Mouse (Mus musculus): ENCODE data around the gene Ncoa6. TPM values are rescaled to one million over a fixed set of nuclear protein-coding genes. Genes with fewer than 3 reads are reported as not detected.

Ncoa6 gene
- polyA plus RNA-seq, 1 experiment from 2014 or later, result 11.5 TPM

DNA sequence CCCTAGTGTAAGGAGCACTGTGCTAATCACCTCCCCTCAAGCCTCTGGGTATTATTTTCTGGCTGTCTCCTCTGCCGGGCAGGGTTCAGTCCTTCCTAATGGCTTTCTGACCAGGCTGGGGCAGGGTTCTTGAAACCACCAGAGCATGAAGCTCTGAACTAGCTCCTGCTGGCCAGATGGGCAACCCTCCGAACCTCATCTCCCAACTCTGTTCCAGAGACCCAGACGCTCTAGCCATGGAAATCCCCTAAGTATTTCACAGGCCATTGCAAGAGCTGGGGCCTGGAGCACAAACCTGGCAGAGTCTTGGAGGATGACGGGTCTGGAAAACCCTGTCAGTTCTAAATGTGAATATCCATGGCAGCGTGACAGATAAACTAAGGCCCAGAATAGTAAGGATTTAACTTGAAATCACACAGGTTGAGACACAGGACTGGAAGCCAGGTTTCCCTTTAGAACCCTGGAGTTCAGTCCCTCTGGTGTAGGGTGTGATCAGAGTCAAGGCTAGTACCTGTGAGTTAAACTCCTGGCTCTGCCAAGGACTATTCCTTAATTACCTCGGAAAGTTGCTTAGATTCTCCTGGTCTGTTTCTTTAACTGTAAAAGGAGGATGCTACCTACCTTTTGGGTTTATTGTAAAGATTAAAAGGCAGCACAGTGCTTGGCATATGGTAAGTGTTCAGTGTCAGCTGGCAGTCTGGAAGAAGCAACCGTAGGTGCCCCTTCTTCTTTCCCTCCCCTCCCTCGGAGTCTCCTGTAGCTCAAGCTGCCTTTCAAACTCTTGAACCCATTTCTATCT is 93.2 kb downstream of the Ncoa6 start, which contains the start of gene Trp53inp2:
Gene Trp53inp2 (plus strand): TSS at position 799 of the 799 bp plus-strand sequence.
- Histone ChIP-seq H3K4me1 (ENCODE audit: control insufficient read depth, insufficient read depth, low read length) (peaks cover 11% of the 10 kb centered on the region; the same call in 1 of the 2 replicates), H3K4me3 (ENCODE audit: low read length) (peak within 1 kb of the TSS; percentile 89), H3K27ac (ENCODE audit: low read length) (peak within 1 kb of the TSS; percentile 99), H3K9me3 (ENCODE audit: control insufficient read depth, low read length) (no peaks in the 10 kb centered on the region), H3K36me3 (ENCODE audit: control insufficient read depth, insufficient read depth, low read length) (no peaks in the 10 kb centered on the region), H3K27me3 (replicated peaks; ENCODE audit: control insufficient read depth, insufficient read depth, low read length) (no peaks in the 10 kb centered on the region), H3K4me2 (ENCODE audit: low read depth, low read length) (peak within 1 kb of the TSS; percentile 95), H3K9ac (ENCODE audit: low read depth, low read length) (peak within 1 kb of the TSS; percentile 93)
- WGBS, result 51% methylated on average over 8 of the region's 8 CpGs
- ATAC-seq, result no peak

DNA sequence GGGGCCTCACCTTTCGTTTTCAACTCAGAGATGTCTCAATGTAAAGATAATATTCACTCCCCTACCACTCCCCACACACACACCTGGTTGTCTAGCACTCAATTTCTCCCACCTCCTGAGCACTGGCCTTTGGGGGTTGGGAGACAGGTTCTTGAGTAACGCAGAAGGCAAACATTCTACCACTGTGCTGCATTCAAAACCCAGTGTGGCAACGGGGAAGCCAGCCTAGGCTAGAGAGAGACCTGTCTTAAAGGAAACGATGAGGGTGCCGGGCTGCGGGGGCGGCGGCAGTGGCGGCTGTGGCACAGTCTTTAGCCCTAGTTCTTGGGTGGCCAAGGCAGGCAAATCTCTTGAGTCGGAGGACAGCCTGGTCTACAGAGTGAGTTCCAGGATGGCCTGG is 97.5 kb downstream of the Ncoa6 start:
- Histone ChIP-seq H3K9ac (ENCODE audit: low read depth, low read length) (no peak overlapping the region), H3K4me2 (ENCODE audit: low read depth, low read length) (no peak overlapping the region), H3K27ac (ENCODE audit: low read length) (no peak overlapping the region), H3K36me3 (ENCODE audit: control insufficient read depth, insufficient read depth, low read length) (no peaks in the 10 kb centered on the region), H3K4me1 (ENCODE audit: control insufficient read depth, insufficient read depth, low read length) (peaks cover 4% of the 10 kb centered on the region; the same call in 1 of the 2 replicates), H3K4me3 (ENCODE audit: low read length) (no peak overlapping the region), H3K27me3 (replicated peaks; ENCODE audit: control insufficient read depth, insufficient read depth, low read length) (no peaks in the 10 kb centered on the region), H3K9me3 (ENCODE audit: control insufficient read depth, low read length) (no peaks in the 10 kb centered on the region)
- no peak for ATAC-seq
- WGBS, result 86% methylated on average over 10 of the region's 10 CpGs

- H3K9ac ChIP-seq (ENCODE audit: low read depth, low read length), result no peak overlapping the region
- H3K4me1 ChIP-seq (ENCODE audit: control insufficient read depth, insufficient read depth, low read length), result peaks cover 7% of the 10 kb centered on the region
- H3K9me3 ChIP-seq (ENCODE audit: control insufficient read depth, low read length), result no peaks in the 10 kb centered on the region
- H3K4me2 ChIP-seq (ENCODE audit: low read depth, low read length), result no peak overlapping the region
- no peak overlapping the region for H3K4me3 ChIP-seq (ENCODE audit: low read length)
- no peak overlapping the region for H3K27ac ChIP-seq (ENCODE audit: low read length)
- no peaks in the 10 kb centered on the region for H3K36me3 ChIP-seq (ENCODE audit: control insufficient read depth, insufficient read depth, low read length)
- no peaks in the 10 kb centered on the region for H3K27me3 ChIP-seq (replicated peaks; ENCODE audit: control insufficient read depth, insufficient read depth, low read length)
- no peak for ATAC-seq
Observed at GRCm38 (mm10) chr2:155374521-155374920, 99.2 kb downstream of the Ncoa6 start.

DNA sequence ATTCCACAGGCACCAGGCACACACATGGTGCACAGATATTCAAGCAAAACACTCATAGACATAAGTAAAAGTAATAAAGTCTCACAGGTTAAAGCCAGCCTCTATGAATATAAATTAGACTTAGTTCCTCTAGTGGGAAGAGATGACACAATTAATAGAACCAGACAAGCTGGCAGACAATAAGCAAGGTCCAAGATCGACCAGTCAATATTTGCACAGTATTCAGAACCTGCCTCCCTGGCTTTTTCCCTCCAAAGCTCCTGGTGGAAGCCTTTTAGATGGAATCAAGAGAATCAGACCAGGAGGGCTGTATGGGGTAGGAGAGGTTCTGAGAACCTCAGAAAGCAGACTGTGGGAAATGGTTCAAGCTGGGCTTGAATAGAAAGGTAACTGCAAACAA is 99.8 kb downstream of the Ncoa6 start:
- Histone ChIP-seq H3K27ac (ENCODE audit: low read length) (no peak overlapping the region), H3K36me3 (ENCODE audit: control insufficient read depth, insufficient read depth, low read length) (no peaks in the 10 kb centered on the region), H3K4me3 (ENCODE audit: low read length) (no peak overlapping the region), H3K4me1 (ENCODE audit: control insufficient read depth, insufficient read depth, low read length) (peaks cover 11% of the 10 kb centered on the region), H3K4me2 (ENCODE audit: low read depth, low read length) (no peak overlapping the region), H3K9ac (ENCODE audit: low read depth, low read length) (no peak overlapping the region), H3K27me3 (replicated peaks; ENCODE audit: control insufficient read depth, insufficient read depth, low read length) (no peaks in the 10 kb centered on the region), H3K9me3 (ENCODE audit: control insufficient read depth, low read length) (no peaks in the 10 kb centered on the region)
- no peak for ATAC-seq
- 54% methylated on average over 1 of the region's 1 CpGs for whole genome bisulfite sequencing

DNA sequence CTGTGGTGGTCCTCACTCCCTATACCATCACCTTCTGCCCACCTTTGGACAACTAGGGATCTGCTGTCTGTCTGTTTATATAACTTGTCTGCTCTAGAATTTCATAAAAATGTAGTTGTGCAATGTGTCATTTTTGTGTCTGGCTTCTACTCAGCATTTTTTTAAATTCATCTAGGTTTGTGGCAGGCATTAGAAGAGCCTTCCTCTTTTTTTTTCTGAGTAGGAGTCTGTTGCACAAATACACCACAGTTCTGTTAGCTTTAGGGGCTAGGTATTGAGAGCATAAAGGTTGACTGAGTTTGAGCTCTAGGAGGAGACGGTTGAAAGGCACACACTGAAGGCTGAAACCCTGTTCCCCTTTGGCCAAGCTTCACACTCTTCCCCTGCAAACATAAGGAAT is 100.4 kb downstream of the Ncoa6 start:
- 65% methylated on average over 1 of the region's 1 CpGs for WGBS
- Histone ChIP-seq H3K36me3 (ENCODE audit: control insufficient read depth, insufficient read depth, low read length) (no peaks in the 10 kb centered on the region), H3K4me3 (ENCODE audit: low read length) (no peak overlapping the region), H3K9me3 (ENCODE audit: control insufficient read depth, low read length) (no peaks in the 10 kb centered on the region), H3K27ac (ENCODE audit: low read length) (no peak overlapping the region), H3K4me2 (ENCODE audit: low read depth, low read length) (no peak overlapping the region), H3K9ac (ENCODE audit: low read depth, low read length) (no peak overlapping the region), H3K4me1 (ENCODE audit: control insufficient read depth, insufficient read depth, low read length) (peaks cover 11% of the 10 kb centered on the region), H3K27me3 (replicated peaks; ENCODE audit: control insufficient read depth, insufficient read depth, low read length) (no peaks in the 10 kb centered on the region)
- ATAC-seq, result no peak

GRCm38 (mm10) chr2:155372451-155372850 is 101.2 kb downstream of the Ncoa6 start:
- no peak overlapping the region for H3K9ac ChIP-seq (ENCODE audit: low read depth, low read length)
- H3K36me3 ChIP-seq (ENCODE audit: control insufficient read depth, insufficient read depth, low read length), result no peaks in the 10 kb centered on the region
- WGBS, result 57% methylated on average over 4 of the region's 4 CpGs
- H3K4me2 ChIP-seq (ENCODE audit: low read depth, low read length), result no peak overlapping the region
- H3K4me3 ChIP-seq (ENCODE audit: low read length), result no peak overlapping the region
- no peak for ATAC-seq
- no peak overlapping the region for H3K27ac ChIP-seq (ENCODE audit: low read length)
- no peaks in the 10 kb centered on the region for H3K9me3 ChIP-seq (ENCODE audit: control insufficient read depth, low read length)
- H3K4me1 ChIP-seq (ENCODE audit: control insufficient read depth, insufficient read depth, low read length), result peaks cover 11% of the 10 kb centered on the region
- H3K27me3 ChIP-seq (replicated peaks; ENCODE audit: control insufficient read depth, insufficient read depth, low read length), result no peaks in the 10 kb centered on the region

- peak; percentile 91 for ATAC-seq
- Histone ChIP-seq H3K27ac (ENCODE audit: low read length) (peak overlapping the region; percentile 83), H3K36me3 (ENCODE audit: control insufficient read depth, insufficient read depth, low read length) (no peaks in the 10 kb centered on the region), H3K4me1 (ENCODE audit: control insufficient read depth, insufficient read depth, low read length) (peaks cover 11% of the 10 kb centered on the region), H3K9ac (ENCODE audit: low read depth, low read length) (no peak overlapping the region), H3K9me3 (ENCODE audit: control insufficient read depth, low read length) (no peaks in the 10 kb centered on the region), H3K4me2 (ENCODE audit: low read depth, low read length) (no peak overlapping the region), H3K27me3 (replicated peaks; ENCODE audit: control insufficient read depth, insufficient read depth, low read length) (no peaks in the 10 kb centered on the region), H3K4me3 (ENCODE audit: low read length) (no peak overlapping the region)
- 19% methylated on average over 7 of the region's 7 CpGs for WGBS
Observed at GRCm38 (mm10) chr2:155369333-155369883, 104.3 kb downstream of the Ncoa6 start.

DNA sequence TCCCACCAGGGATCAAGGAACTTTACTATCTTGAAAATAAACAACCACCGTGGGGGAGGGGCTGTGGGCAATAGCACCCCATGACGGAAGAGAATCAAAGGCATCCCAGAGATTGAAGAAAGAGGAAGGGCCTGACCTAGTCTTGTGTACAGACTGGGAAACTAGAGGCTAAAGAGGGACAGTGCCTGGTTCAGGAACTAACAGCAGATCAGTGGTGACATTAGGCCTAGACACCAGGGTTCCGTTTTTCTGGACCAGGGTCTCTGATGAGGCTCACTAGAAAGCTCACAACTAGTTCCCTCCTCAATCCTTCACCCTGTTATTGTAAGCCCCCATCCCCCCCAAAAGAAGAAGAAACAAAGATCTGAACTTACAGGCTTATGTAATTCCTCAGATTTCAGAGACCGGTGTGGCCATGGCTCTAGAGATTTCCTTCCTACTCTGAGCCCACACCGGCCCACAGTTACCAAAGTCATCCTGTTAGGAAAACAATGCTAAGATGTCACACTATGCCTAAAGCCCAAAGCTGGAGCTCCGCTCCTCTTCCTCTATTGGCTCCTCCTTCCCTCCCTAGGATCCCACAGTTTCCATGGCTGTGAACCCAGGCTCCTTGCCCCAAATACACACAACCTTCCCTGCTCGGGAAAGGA is 105.9 kb downstream of the Ncoa6 start:
- no peaks in the 10 kb centered on the region for H3K9me3 ChIP-seq (ENCODE audit: control insufficient read depth, low read length)
- no peak overlapping the region for H3K4me2 ChIP-seq (ENCODE audit: low read depth, low read length)
- H3K36me3 ChIP-seq (ENCODE audit: control insufficient read depth, insufficient read depth, low read length), result no peaks in the 10 kb centered on the region
- no peaks in the 10 kb centered on the region for H3K27me3 ChIP-seq (replicated peaks; ENCODE audit: control insufficient read depth, insufficient read depth, low read length)
- no peak overlapping the region for H3K27ac ChIP-seq (ENCODE audit: low read length)
- no peak for ATAC-seq
- H3K4me1 ChIP-seq (ENCODE audit: control insufficient read depth, insufficient read depth, low read length), result peaks cover 11% of the 10 kb centered on the region
- no peak overlapping the region for H3K9ac ChIP-seq (ENCODE audit: low read depth, low read length)
- no peak overlapping the region for H3K4me3 ChIP-seq (ENCODE audit: low read length)
- WGBS, result 82% methylated on average over 7 of the region's 7 CpGs

- H3K9ac ChIP-seq (ENCODE audit: low read depth, low read length), result peak overlapping the region; percentile 55
- ATAC-seq, result peak; percentile 93
- WGBS, result 19% methylated on average over 14 of the region's 14 CpGs
Observed at GRCm38 (mm10) chr2:155357686-155358399, 115.9 kb downstream of the Ncoa6 start.

More at GRCm38 (mm10) chr2:155357686-155358399, 115.9 kb downstream of the Ncoa6 start:
- no peaks in the 10 kb centered on the region for H3K36me3 ChIP-seq (ENCODE audit: control insufficient read depth, insufficient read depth, low read length)
- H3K4me3 ChIP-seq (ENCODE audit: low read length), result peak overlapping the region; percentile 91
- H3K27me3 ChIP-seq (replicated peaks; ENCODE audit: control insufficient read depth, insufficient read depth, low read length), result no peaks in the 10 kb centered on the region
- H3K9me3 ChIP-seq (ENCODE audit: control insufficient read depth, low read length), result no peaks in the 10 kb centered on the region
- H3K4me2 ChIP-seq (ENCODE audit: low read depth, low read length), result peak overlapping the region; percentile 61
- peak overlapping the region; percentile 74 for H3K27ac ChIP-seq (ENCODE audit: low read length)
- H3K4me1 ChIP-seq (ENCODE audit: control insufficient read depth, insufficient read depth, low read length), result peaks cover 7% of the 10 kb centered on the region; the same call in 1 of the 2 replicates

Measured in intestine, embryonic 16.5 days (tissue).